Mouse (Mus musculus): Measurements from ENCODE around the gene Gm5965. TPM values are rescaled to one million over a fixed set of nuclear protein-coding genes. Genes with fewer than 3 reads are reported as not detected.

Gene Gm5965
- polyA plus RNA-seq, 1 experiment: not detected

DNA sequence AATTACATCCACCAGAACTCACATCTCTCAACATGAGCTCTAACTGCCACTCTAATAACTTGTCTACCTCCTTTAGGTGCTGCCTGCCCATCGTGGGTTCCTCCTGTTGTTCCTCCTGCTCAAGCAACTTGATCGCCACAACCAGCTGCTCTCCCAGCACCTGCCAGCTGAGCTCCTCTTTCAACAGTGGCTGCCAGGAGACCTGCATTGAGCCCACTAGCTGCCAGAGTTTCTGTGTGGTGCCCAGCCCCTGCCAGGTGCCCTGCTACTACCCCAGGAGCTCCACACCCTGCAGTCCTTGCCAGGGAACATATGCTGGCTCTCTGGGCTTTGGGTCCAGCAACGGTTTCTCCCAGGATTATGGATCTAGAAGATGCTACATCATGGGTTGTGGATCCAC is 42.4 kb downstream of the Gm5965 start, which contains the start of gene Krtap15:
TSS of gene Krtap15 (plus strand) at position 150 of the 400 bp plus-strand sequence.
- H3K27ac ChIP-seq (ENCODE audit: insufficient read depth, low read length): no peak within 1 kb of the TSS

GRCm38 (mm10) chr16:88823736-88824135 is 46.0 kb downstream of the Gm5965 start:
- Histone ChIP-seq H3K27ac (ENCODE audit: insufficient read depth, low read length) (no peak overlapping the region), H3K4me3 (ENCODE audit: insufficient read depth, low read length) (no peak overlapping the region), H3K4me1 (ENCODE audit: control insufficient read depth, insufficient read depth, low read length) (no peaks in the 10 kb centered on the region)
- TF ChIP-seq POLR2A (IDR thresholded peaks at IDR 0.05; ENCODE audit: extremely low read depth, insufficient read depth, low read length): no peak
- TF ChIP-seq CTCF (IDR thresholded peaks at IDR 0.05; ENCODE audit: extremely low read depth, insufficient read depth, low read length): peak; percentile 38; the same call in 1 of the 2 replicates

More for the DNA sequence above, 42.4 kb downstream of the Gm5965 start, which contains the start of gene Krtap15:
- Histone ChIP-seq H3K4me1 (ENCODE audit: control insufficient read depth, insufficient read depth, low read length) (no peaks in the 10 kb centered on the region), H3K4me3 (ENCODE audit: insufficient read depth, low read length) (no peak within 1 kb of the TSS)
- TF ChIP-seq CTCF (IDR thresholded peaks at IDR 0.05; ENCODE audit: extremely low read depth, insufficient read depth, low read length): no peak
- no peak for TF ChIP-seq POLR2A (IDR thresholded peaks at IDR 0.05; ENCODE audit: extremely low read depth, insufficient read depth, low read length)

DNA sequence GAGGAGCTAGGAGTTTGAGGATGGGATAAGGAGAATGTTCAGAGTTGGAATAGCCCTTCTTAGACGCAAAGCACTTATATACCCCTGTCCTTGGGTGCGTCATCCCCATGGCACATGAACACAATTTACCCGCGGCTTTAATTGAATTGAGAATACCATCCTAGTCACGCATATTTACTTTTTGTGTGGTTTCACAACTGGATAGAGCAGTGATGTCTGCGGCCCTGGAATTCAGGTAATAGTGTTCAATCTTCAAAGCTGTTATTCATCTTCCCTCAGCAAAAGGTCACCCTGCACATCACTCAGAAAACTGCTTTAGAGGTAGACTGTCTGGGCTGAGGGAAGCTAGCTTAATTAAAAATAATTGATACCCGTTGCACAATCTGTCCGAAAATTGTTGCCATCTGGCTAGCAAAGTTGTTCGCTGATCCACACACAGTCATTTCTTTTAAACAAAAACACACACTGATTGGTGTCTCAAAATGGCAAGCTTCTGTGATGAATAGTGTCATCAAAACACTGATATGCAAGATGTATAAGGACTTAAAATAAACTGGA is 48.5 kb downstream of the Gm5965 start, which contains the start of gene Krtap14:
TSS of gene Krtap14 (minus strand) at position 51 of the 558 bp plus-strand sequence.
- Histone ChIP-seq H3K27ac (ENCODE audit: insufficient read depth, low read length) (no peak within 1 kb of the TSS), H3K4me1 (ENCODE audit: control insufficient read depth, insufficient read depth, low read length) (no peaks in the 10 kb centered on the region), H3K4me3 (ENCODE audit: insufficient read depth, low read length) (no peak within 1 kb of the TSS)
- TF ChIP-seq POLR2A (IDR thresholded peaks at IDR 0.05; ENCODE audit: extremely low read depth, insufficient read depth, low read length) (no peak), CTCF (IDR thresholded peaks at IDR 0.05; ENCODE audit: extremely low read depth, insufficient read depth, low read length) (no peak)

DNA sequence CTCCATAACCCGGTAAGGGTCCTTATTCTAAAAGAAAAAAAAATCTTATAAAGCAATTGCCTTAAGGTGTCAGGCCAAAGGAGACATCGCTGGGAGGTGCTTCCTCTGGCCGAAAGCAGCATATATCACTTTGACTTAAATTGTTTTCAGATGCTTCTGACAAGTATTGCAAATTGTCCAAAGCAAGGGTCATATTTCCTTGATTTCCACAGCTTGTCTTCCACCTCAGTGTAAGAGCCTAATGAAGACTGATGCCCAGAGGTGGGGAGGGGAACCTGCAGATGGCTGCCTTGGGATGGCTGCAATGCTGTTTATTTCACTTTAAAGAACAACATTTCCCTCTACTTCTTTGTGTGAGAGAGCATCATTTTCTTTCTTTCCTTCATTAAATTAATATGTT is 49.3 kb downstream of the Gm5965 start:
- TF ChIP-seq CTCF (IDR thresholded peaks at IDR 0.05; ENCODE audit: extremely low read depth, insufficient read depth, low read length): no peak
- H3K4me1 ChIP-seq (ENCODE audit: control insufficient read depth, insufficient read depth, low read length): no peaks in the 10 kb centered on the region
- H3K27ac ChIP-seq (ENCODE audit: insufficient read depth, low read length): no peak overlapping the region
- H3K4me3 ChIP-seq (ENCODE audit: insufficient read depth, low read length): no peak overlapping the region

Other genes with a start within 250 kb of the Gm5965 start
- not detected in 2 replicates for gene Cldn8, start 214.7 kb upstream of the Gm5965 start, polyA plus RNA-seq (2012; rRNA removed)
- not detected in 2 replicates for gene Krtap24-1, start 165.6 kb upstream of the Gm5965 start, polyA plus RNA-seq (2012; rRNA removed)
- not detected in 2 replicates for gene 2310079G19Rik, start 150.2 kb upstream of the Gm5965 start, polyA plus RNA-seq (2012; rRNA removed)
- not detected in 2 replicates for gene Krtap26-1, start 130.1 kb upstream of the Gm5965 start, polyA plus RNA-seq (2012; rRNA removed)
- gene Krtap27-1, start 106.2 kb upstream of the Gm5965 start, polyA plus RNA-seq (2012; rRNA removed): not detected in 2 replicates
- not detected in 2 replicates for gene 2310061N02Rik, start 69.9 kb upstream of the Gm5965 start, polyA plus RNA-seq (2012; rRNA removed)
- not detected in 2 replicates for gene Krtap13-1, start 49.0 kb upstream of the Gm5965 start, polyA plus RNA-seq (2012; rRNA removed)
- not detected in 2 replicates for gene Krtap13, start 26.3 kb upstream of the Gm5965 start, polyA plus RNA-seq (2012; rRNA removed)
- gene 2310034C09Rik, start 19.0 kb upstream of the Gm5965 start, polyA plus RNA-seq (2012; rRNA removed): not detected in 2 replicates
- not detected in 2 replicates for gene 2310057N15Rik, start 3.7 kb upstream of the Gm5965 start, polyA plus RNA-seq (2012; rRNA removed)
- gene Gm20741, start 34.3 kb downstream of the Gm5965 start, polyA plus RNA-seq (2012; rRNA removed): not detected in 2 replicates
- not detected in 2 replicates for gene Krtap15, start 42.3 kb downstream of the Gm5965 start, polyA plus RNA-seq (2012; rRNA removed)
- gene Krtap14, start 48.2 kb downstream of the Gm5965 start, polyA plus RNA-seq (2012; rRNA removed): not detected in 2 replicates
- not detected in 2 replicates for gene Krtap19-1, start 91.5 kb downstream of the Gm5965 start, polyA plus RNA-seq (2012; rRNA removed)
- not detected in 2 replicates for gene Krtap19-2, start 96.4 kb downstream of the Gm5965 start, polyA plus RNA-seq (2012; rRNA removed)
- gene Krtap19-3, start 100.1 kb downstream of the Gm5965 start, polyA plus RNA-seq (2012; rRNA removed): not detected in 2 replicates
- gene Krtap19-4, start 107.2 kb downstream of the Gm5965 start, polyA plus RNA-seq (2012; rRNA removed): not detected in 2 replicates
- gene Krtap19-5, start 118.6 kb downstream of the Gm5965 start, polyA plus RNA-seq (2012; rRNA removed): not detected in 2 replicates
- not detected in 2 replicates for gene Krtap19-9b, start 154.4 kb downstream of the Gm5965 start, polyA plus RNA-seq (2012; rRNA removed)
- gene Krtap16-3, start 185.0 kb downstream of the Gm5965 start, polyA plus RNA-seq (2012; rRNA removed): not detected in 2 replicates
- not detected in 2 replicates for gene Krtap22-2, start 232.9 kb downstream of the Gm5965 start, polyA plus RNA-seq (2012; rRNA removed)
- gene Gm10229, start 237.4 kb downstream of the Gm5965 start, polyA plus RNA-seq (2012; rRNA removed): not detected in 2 replicates

Data from cortical plate, adult 2 months (tissue).